Mouse (Mus musculus) cerebellum, adult 9-11 months (tissue): ENCODE measurements around the gene Krtap28-10.

Source experiments
- DNase-seq: peaks from one replicate; pipeline ENCODE4 v3.0.0; 2022

The Krtap28-10 gene

GRCm38 (mm10) chr1:83042380-83042779 lies at the start of gene Krtap28-10:
Gene Krtap28-10, minus strand, starts transcription at chr1:83042480.
- DNase-seq = no peak

- no peak for DNase-seq
Observed at GRCm38 (mm10) chr1:83091268-83091667, 49.0 kb upstream of the Krtap28-10 start.

- no peak for DNase-seq
Observed at GRCm38 (mm10) chr1:83084790-83085189, 42.5 kb upstream of the Krtap28-10 start.

DNA sequence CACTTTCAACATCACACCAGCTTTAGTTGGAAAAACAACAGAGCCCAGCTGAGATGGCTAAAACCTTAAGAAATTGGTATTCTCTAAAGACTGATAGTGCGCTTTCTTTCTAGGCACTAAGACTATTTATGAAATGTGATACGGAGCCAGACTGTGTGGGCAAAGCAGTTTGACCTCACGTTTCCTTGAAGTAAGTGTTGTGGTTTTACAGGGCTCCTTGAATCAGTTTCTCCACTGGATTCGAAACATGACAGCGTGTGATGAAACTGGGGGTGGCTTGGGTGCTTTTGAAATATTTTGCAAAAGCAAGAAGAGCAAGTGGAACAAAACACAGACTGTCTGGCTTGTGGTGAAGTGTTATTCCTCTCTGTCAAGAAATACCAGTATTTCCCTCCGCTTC lies 34.7 kb upstream of the Krtap28-10 start:
- DNase-seq = no peak

GRCm38 (mm10) chr1:83076190-83076917 lies 34.1 kb upstream of the Krtap28-10 start:
- no peak for DNase-seq

DNA sequence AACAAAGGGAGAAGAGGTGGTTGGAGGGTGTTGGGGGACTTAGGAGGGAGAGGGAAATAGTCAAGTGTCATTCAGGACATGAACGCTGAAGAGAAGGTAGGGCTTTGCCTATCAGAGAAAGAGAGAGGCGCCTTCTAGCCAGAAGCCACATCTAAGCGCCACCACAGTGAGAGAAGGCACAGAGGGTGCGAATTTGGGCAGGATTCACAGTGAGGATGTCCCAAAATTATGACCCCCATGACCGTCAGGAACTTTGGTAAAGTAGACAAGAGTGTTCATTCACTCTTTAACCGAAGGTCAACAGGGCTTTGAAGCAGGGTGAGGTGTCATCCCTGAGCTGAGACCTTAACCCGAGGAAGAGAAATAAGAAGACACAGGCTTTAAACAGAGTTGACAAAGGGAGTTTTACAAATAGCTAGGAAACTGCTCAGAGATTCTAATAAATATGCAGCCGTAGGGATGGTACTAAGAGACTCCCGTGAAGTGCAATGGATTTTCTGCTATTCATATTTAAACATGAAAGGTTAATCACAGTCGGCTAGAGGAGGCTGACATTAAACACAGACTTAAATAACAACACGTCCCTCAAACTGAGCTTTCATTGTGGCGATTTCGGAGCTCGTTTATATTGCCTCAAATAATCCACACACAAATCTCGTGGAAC lies 33.4 kb upstream of the Krtap28-10 start:
- DNase-seq = no peak

- no peak for DNase-seq
Observed at GRCm38 (mm10) chr1:83067205-83067604, 24.9 kb upstream of the Krtap28-10 start.

GRCm38 (mm10) chr1:83066577-83066976 lies 24.3 kb upstream of the Krtap28-10 start:
- no peak for DNase-seq

GRCm38 (mm10) chr1:83064851-83065250 lies 22.6 kb upstream of the Krtap28-10 start:
- DNase-seq = no peak

DNA sequence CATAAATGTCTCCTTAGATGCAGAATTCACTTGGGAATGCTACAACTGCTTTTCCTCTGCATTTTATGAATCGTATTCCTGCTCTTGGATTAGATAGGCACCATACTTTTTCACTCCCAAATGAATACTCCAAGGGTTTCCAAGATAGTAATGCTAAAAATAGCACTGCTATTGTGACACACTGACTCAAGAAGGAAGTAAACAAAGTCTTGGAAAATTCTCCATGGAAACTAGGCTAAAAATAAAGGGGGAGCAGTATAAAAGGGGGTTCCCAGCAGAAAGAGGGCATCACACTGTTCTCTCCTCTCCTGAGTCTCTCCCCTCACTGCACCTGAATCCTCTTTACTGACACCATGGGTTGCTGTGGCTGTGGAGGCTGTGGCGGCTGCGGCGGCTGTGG lies 18.4 kb upstream of the Krtap28-10 start, which contains the start of gene Krtap28-13:
TSS of gene Krtap28-13 (plus strand) at position 288 of the 400 bp plus-strand sequence.
- DNase-seq = no peak

- DNase-seq = no peak
Observed at GRCm38 (mm10) chr1:83059278-83059677, 17.0 kb upstream of the Krtap28-10 start, which contains the start of gene A030005K14Rik. Gene A030005K14Rik, minus strand, starts transcription at chr1:83059378.

- no peak for DNase-seq
Observed at GRCm38 (mm10) chr1:83058481-83058880, 16.2 kb upstream of the Krtap28-10 start.

DNA sequence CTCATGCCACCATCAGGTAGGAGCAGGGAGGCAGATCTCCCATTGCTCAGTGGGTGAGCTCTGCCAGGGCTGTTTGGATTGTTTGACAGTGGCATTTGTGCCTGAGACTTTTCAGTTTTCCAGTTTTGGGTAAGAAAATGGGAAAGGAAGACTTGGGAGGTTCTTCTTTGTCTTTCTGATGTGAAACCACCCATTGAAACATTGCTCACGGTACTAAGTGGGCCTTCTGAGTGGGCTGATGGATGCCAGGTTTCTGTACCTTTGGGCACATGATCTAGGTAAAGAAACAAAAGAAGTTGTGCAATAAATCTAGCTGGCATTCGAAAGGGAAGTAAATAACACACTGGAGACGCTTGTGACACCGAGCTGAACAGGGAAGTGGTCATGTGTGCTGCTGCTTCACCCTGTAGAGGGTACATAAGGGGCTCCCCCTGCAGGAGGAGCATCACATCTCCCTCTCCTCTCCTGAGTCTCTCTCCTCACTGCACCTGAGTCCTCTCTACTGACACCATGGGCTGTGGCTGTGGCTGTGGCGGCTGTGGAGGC lies 2.7 kb upstream of the Krtap28-10 start, which contains the start of gene Gm47969:
TSS of gene Gm47969 (plus strand) at position 51 of the 546 bp plus-strand sequence.
- no peak for DNase-seq

- DNase-seq = no peak
Observed at GRCm38 (mm10) chr1:83039080-83039479, 3.2 kb downstream of the Krtap28-10 start.

GRCm38 (mm10) chr1:83038109-83038672 lies 4.1 kb downstream of the Krtap28-10 start, which contains the start of gene Slc19a3:
Gene Slc19a3, minus strand, starts transcription at chr1:83038448.
- peak; percentile 21 for DNase-seq

- DNase-seq = no peak
Observed at GRCm38 (mm10) chr1:83036892-83037667, 5.2 kb downstream of the Krtap28-10 start.

DNA sequence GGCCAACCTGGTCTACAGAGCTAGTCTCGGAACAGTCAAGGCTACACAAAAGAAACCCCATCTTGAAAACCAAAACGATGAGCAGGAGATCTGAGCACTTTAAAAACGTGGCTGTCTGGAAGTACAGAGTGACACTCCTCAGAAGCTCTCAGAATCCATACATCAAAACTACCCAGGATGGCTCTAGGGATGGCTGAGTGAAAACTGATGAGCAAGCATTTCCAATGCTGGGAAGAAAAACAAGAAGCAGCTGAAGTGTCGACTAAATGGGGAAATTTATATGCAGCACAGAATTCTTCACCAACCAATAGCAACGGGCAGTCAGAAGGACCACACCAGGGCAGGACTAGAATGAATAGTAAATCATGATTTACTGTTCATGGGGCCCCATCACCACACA lies 7.8 kb downstream of the Krtap28-10 start:
- DNase-seq = no peak

- no peak for DNase-seq
Observed at GRCm38 (mm10) chr1:83032508-83032907, 9.8 kb downstream of the Krtap28-10 start.

DNA sequence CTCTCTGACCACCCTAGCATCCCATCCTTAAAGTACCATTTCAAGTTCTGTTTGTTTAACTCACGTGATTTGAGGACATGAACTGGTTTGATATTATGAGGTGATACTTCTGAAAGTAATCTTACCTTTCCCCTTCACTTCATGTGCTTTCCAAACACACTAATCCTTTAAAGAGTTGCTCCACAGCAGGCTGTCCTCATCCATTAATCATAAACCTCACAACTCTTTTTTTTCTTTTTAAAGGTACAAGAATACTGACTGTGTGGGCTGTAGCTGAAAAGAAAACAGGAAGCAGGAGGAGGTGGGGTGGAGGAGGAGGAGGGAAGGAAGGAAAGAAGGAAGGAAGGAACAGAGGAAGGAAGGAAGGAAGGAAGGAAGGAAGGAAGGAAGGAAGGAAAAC lies 10.3 kb downstream of the Krtap28-10 start:
- no peak for DNase-seq

DNA sequence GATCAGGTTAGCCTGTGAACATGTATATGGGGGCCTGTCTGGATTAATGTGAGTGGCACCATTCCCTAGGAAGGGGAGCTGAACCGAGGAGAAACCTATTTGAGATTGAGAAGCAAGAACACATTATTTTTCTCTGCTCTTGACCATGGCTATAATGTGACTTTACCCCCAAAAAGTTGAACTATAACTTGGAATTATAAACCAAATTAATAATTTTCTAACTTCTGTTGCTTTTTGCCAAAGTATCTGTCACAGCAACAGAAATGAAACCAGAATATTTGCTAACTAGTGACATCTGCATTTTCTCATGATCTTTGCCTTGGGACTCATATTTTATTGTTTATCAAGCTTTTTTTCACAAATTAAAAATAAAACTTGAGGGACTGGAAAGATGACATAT lies 25.7 kb downstream of the Krtap28-10 start:
- no peak for DNase-seq

GRCm38 (mm10) chr1:83015329-83015879 lies 26.9 kb downstream of the Krtap28-10 start:
- DNase-seq = no peak

GRCm38 (mm10) chr1:83014477-83014876 lies 27.8 kb downstream of the Krtap28-10 start:
- no peak for DNase-seq
